Mouse (Mus musculus) liver, postnatal 0 days (tissue): ENCODE measurements at regions not wholly inside any gene's neighbourhood (a gene's known extent, or its start where the extent isn't known, plus 50 kb on each side); places are given as distances from the start of the nearest gene placed in this dataset.

Experiments
- CTCF ChIP-seq: sonication (generic); IDR thresholded peaks from 2 replicates; pipeline ENCODE4 v1.5.1; 2016; ENCODE audit warnings: antibody characterized with exemption, low read depth
- EP300 ChIP-seq: IDR thresholded peaks from 2 replicates; pipeline ENCODE4 v1.6.1; 2016; ENCODE audit warnings: antibody characterized with exemption, low read depth, mild to moderate bottlenecking

DNA sequence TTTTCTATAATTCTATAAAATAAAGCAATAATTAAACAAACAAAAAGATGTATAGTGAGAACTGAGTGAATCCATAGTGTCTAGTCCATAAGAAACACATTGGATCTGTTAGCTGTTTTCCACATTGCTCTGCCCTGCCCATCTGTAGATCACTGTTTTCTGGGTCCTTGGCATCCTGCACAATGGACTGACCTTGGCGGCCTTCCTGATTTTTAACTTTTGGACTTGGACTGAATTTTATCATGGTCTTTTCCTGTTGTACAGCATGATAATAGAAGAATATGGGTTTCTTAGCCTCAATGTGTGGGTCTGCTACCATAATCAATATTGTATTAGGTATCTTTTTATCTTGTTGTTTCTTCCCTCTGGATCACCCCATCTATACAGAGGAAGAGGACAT lies 456.0 kb downstream of the 1810013L24Rik start:
- no peak for TF ChIP-seq EP300
- TF ChIP-seq CTCF, result no peak
